Mouse (Mus musculus): Measurements from ENCODE around the gene Irf4. TPM values are rescaled to one million over a fixed set of nuclear protein-coding genes. Genes with fewer than 3 reads are reported as not detected.

Irf4 gene
- polyA plus RNA-seq, 1 experiment: 2.3 TPM

- no peak for DNase-seq (ENCODE audit: low spot score)
Observed at GRCm38 (mm10) chr13:30801886-30802285, 52.9 kb downstream of the Irf4 start.

DNA sequence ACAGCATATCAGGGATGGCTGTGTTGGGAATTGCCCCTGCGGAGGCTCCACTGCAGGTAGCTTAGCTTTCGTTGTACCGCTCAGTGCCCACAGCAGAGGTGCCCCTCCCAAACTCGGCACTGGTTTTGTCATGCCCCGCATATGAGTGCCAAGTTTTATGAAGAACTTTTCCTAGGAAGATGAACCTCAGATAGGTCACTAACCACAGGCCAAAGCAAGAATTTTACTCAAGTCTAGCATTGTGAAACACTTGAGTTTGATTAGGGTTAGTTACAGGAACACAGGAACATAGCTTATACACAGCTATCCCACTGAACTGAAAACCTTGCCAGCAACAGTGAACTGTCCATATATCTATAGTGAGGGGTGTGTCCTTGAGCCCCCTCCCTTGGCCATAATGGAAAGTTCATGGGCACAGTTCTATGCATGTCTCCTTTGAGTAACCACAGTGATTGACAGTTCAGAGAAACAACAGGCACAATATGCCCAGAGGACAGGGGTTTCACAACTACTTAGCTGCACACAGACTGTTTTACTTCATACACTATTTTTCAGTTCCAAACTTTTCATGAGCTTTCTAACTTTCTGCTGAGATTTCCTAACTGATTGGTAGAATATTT, 53.4 kb downstream of the Irf4 start:
- no peak for DNase-seq (ENCODE audit: low spot score)

GRCm38 (mm10) chr13:30809240-30809639, 60.2 kb downstream of the Irf4 start:
- no peak for DNase-seq (ENCODE audit: low spot score)

DNA sequence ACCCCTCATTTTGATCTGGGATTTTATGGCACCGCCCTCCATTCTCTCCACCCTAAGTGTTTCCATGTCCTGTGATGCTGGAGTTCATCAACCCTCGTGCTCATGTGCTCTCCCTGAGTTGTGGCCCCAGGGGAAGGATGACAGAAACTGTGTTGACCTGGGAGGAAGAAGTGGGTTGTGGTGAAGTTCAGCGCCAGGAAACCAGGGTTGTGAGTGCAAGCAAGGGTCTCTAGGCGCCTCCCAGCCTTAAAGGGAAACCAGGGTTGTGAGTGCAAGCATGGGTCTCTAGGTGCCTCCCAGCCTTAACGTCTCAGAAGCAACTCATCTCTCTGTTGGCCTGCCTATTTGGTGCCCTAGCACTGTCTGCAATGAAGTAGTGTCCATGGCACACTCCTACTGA, 64.4 kb downstream of the Irf4 start:
- DNase-seq (ENCODE audit: low spot score): no peak

DNA sequence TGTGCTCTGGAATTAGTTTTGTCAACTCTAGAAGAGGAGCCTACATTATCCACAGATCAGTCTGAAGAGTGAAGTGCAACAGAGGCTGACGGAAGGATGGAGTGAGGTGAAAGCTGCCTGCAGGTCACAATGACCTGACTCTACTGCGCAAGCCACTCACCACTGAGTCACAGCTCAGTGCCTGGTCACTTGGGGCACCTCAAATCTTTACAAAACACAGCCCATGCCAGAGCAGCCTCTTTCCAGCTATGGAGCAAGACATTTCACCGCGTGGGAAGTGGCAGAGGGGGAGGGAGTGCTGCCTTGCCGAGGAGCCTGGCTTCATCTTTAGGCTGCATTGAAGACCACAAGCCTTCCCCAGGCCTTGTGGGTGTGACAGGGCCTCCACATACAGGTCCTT, 65.2 kb downstream of the Irf4 start:
- no peak for DNase-seq (ENCODE audit: low spot score)

Other genes starting within 250 kb of the Irf4 start
- gene Uqcrfs1, start 203.9 kb upstream of the Irf4 start, polyA plus RNA-seq (2012; rRNA removed): 127 and 137 TPM in 2 replicates
- gene Dusp22, start 89.2 kb upstream of the Irf4 start, polyA plus RNA-seq (2012; rRNA removed): 32.9 and 37.0 TPM in 2 replicates
- 0.11 and 0.13 TPM in 2 replicates for gene Hus1b, start 198.5 kb downstream of the Irf4 start, polyA plus RNA-seq (2012; rRNA removed)
- 17.8 and 20.0 TPM in 2 replicates for gene Exoc2, start 224.9 kb downstream of the Irf4 start, polyA plus RNA-seq (2012; rRNA removed)
- gene Gm5447, start 225.0 kb downstream of the Irf4 start, polyA plus RNA-seq (2012; rRNA removed): 0.08 and 0.12 TPM in 2 replicates